Mouse (Mus musculus): ENCODE data around the gene Irgc1. TPM values are rescaled to one million over a fixed set of nuclear protein-coding genes. Genes with fewer than 3 reads are reported as not detected.

Irgc1 gene
- polyA plus RNA-seq, 1 experiment: not detected

DNA sequence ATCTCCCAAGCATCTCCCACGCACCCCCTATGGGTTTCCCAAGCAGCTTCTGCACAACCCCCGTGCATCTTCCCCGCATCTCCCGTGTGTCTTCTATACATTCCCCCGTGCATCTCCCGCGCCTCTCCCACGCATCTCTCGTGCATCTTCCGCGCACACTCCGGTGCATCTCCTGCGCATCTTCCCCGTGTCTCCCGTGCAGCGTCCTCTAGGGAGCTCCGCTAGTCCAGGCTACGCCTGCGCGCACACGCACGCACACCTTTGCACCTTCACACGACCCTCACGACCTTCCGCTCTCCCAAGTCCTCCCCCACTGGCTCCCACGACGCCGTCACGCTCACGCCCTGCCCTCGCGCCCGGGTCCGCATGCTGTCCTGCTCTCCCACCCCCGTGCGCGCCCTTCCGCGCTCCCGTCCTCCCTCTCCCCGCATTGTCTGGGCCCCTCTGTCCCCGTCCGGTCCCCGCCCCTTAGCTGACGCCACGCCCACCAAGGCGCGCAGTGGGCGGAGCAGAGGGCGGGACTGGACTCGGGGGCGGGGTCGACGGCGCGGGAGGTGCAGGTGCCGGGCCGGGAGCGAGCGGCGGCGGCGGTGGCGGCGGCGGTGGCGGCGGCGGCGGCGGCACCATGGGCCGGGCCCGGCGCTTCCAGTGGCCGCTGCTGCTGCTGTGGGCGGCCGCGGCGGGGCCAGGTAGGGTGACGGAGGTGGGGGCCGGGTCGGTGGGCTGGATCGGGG, 29.5 kb upstream of the Irgc1 start, which contains the start of gene Cadm4:
TSS of gene Cadm4 (plus strand) at position 550 of the 734 bp plus-strand sequence.
- H3K4me1 ChIP-seq (ENCODE audit: control insufficient read depth, insufficient read depth, low read length): no peaks in the 10 kb centered on the region; the same call in 1 of the 2 replicates
- H3K4me3 ChIP-seq (ENCODE audit: insufficient read depth, low read length): peak within 1 kb of the TSS; percentile 51
- H3K27ac ChIP-seq (ENCODE audit: insufficient read depth, low read depth, low read length): no peak within 1 kb of the TSS
- TF ChIP-seq POLR2A (IDR thresholded peaks at IDR 0.05; ENCODE audit: borderline replicate concordance, low read depth, low read length) (no peak), CTCF (IDR thresholded peaks at IDR 0.05; ENCODE audit: low read depth, low read length) (no peak)

DNA sequence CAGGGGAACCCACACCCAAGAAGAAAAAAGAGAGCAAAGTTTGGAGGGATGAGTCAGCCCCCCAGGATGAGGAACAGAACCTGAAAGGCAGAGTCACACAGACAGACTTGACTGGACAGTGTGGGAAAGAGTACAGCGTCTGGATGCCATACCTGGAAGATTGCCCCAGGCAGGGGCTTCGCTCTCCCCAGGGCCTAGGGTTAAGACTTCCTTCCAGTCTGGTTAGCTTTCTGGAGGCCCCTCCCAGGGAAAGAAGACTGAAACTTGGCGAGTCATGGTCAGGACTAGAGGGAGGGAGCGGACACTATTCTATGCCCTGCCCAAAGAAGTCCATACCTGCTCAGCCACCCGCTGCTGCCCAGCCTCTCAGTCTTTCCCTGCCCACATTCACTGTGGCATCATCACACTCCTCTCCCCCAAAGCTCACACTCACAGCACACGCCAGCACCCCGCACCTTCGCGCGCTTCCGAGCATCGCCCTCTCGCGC, 28.9 kb upstream of the Irgc1 start:
- TF ChIP-seq CTCF (IDR thresholded peaks at IDR 0.05; ENCODE audit: low read depth, low read length) (no peak), POLR2A (IDR thresholded peaks at IDR 0.05; ENCODE audit: borderline replicate concordance, low read depth, low read length) (no peak)
- no peak overlapping the region for H3K4me3 ChIP-seq (ENCODE audit: insufficient read depth, low read length)
- no peaks in the 10 kb centered on the region; the same call in 1 of the 2 replicates for H3K4me1 ChIP-seq (ENCODE audit: control insufficient read depth, insufficient read depth, low read length)
- H3K27ac ChIP-seq (ENCODE audit: insufficient read depth, low read depth, low read length): no peak overlapping the region

DNA sequence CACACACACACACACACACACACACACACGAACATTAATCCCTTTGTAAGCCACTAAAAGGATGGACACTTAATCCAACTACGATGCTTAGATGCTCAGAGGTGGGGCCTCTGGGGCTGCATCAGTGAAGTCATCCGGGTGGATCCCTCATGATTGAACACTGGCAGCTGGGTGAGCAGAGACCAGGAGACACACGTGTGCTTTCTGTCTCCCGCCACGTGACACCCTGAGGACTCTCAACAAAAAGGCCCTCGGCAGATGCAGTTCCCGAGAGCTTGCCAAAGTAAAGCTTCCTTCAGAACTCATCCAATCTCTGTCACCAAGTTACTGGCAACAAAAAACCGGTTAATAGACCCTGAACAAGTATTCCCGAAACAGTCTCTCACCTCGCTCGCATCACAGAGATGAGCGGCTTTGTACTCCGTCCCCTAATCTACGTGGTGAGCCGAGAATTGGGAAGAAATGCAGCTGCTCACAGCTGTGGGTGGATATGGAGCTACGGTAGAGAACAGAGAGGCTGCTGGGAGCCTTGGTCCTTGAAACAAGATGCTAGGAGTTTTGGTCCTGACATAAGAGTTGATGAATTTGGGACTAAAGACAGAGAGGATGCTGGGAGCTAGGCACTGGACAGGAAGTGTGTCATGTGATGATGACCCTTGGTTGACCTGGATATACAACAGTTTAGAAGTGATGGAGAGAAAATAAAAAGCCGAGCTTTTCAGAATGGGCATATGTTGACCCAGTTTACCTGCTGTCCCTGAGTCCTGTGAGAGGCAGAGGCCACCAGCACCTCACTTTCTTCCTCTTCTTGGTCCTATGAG, 28.2 kb upstream of the Irgc1 start:
- TF ChIP-seq POLR2A (IDR thresholded peaks at IDR 0.05; ENCODE audit: borderline replicate concordance, low read depth, low read length) (no peak), CTCF (IDR thresholded peaks at IDR 0.05; ENCODE audit: low read depth, low read length) (no peak)
- H3K27ac ChIP-seq (ENCODE audit: insufficient read depth, low read depth, low read length): no peak overlapping the region
- no peaks in the 10 kb centered on the region; the same call in 1 of the 2 replicates for H3K4me1 ChIP-seq (ENCODE audit: control insufficient read depth, insufficient read depth, low read length)
- no peak overlapping the region for H3K4me3 ChIP-seq (ENCODE audit: insufficient read depth, low read length)

DNA sequence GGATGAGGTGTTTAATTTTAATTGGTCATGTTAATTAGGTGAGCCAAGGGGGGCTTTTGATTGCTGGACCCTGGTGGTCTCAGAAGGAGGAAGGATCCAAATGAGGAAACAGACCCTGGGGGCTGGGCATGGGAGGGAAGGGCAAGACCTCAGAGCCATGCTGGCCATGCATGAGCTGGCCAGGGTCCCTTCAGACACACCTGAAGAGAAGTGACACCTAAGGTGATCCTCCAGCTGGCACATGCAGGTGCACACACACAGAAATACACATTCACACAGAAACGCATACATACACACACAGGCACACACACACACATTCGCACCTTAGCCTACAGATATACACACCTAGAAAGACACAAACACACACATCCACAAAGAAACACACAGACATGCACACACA, 27.6 kb upstream of the Irgc1 start:
- Histone ChIP-seq H3K4me1 (ENCODE audit: control insufficient read depth, insufficient read depth, low read length) (no peaks in the 10 kb centered on the region; the same call in 1 of the 2 replicates), H3K4me3 (ENCODE audit: insufficient read depth, low read length) (no peak overlapping the region), H3K27ac (ENCODE audit: insufficient read depth, low read depth, low read length) (no peak overlapping the region)
- TF ChIP-seq CTCF (IDR thresholded peaks at IDR 0.05; ENCODE audit: low read depth, low read length) (no peak), POLR2A (IDR thresholded peaks at IDR 0.05; ENCODE audit: borderline replicate concordance, low read depth, low read length) (no peak)

DNA sequence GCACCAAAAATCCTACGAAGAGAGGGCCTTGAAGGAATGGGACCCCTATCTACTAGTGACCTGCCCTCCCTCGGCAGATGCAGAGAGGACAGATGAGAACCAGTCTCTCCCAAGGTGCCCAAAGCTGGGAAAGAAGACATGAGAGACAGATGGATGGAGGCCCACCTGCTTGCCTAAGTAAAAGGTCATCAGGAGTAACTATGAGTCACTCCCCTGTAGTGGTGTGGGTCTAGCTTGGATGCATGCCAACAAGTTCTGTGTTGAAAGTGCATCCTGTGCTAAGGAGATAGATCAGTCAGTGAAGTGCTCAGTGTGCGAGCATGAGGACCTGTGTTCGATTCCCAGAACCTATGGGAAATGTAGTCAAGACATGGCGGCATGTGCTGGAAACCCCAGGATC, 26.8 kb upstream of the Irgc1 start:
- Histone ChIP-seq H3K4me1 (ENCODE audit: control insufficient read depth, insufficient read depth, low read length) (no peaks in the 10 kb centered on the region; the same call in 1 of the 2 replicates), H3K27ac (ENCODE audit: insufficient read depth, low read depth, low read length) (no peak overlapping the region), H3K4me3 (ENCODE audit: insufficient read depth, low read length) (no peak overlapping the region)
- TF ChIP-seq CTCF (IDR thresholded peaks at IDR 0.05; ENCODE audit: low read depth, low read length): no peak

DNA sequence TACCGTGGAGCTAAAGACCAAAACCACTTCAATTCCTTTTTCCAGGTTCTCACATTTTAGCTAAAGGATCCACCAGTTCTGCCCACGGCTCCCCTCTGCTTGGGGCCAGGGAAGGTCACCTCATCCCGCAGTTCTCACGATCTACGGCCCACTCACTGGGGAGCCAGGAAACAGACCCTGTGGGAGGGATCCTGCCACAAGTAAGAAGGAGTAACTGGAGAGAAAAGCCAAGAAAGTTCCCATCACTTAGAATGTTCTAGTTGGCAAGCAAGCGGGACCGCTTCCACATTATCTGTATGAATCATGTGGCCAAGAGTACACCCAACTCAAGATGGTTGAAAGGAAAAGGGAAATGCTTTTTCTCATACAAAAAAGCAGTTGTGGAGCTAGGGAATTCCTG, 24.8 kb upstream of the Irgc1 start:
- no peak overlapping the region for H3K27ac ChIP-seq (ENCODE audit: insufficient read depth, low read depth, low read length)
- TF ChIP-seq POLR2A (IDR thresholded peaks at IDR 0.05; ENCODE audit: borderline replicate concordance, low read depth, low read length) (no peak), CTCF (IDR thresholded peaks at IDR 0.05; ENCODE audit: low read depth, low read length) (no peak)

DNA sequence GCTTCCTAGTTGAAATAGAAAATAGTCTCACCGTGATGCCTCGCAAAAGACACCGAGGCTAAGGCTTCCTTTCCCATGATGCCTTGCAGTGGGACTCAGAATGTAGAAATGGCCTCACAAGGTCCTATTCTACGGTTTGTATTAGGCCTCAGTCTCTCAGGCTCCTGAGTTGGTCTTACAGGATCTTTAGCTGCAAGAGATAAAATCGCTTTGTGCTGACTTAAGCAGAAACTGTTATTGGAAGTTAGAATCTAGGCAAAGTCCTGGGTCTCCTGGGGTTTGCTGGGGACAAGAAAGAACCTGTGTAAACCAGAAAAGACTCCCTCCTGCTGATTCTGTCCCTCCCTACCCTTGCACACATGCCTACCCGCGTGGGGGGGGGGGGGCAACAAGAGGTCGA, 24.2 kb upstream of the Irgc1 start:
- no peak for TF ChIP-seq POLR2A (IDR thresholded peaks at IDR 0.05; ENCODE audit: borderline replicate concordance, low read depth, low read length)
- TF ChIP-seq CTCF (IDR thresholded peaks at IDR 0.05; ENCODE audit: low read depth, low read length): no peak
- no peak overlapping the region for H3K27ac ChIP-seq (ENCODE audit: insufficient read depth, low read depth, low read length)
- no peak overlapping the region for H3K4me3 ChIP-seq (ENCODE audit: insufficient read depth, low read length)
- no peaks in the 10 kb centered on the region; the same call in 1 of the 2 replicates for H3K4me1 ChIP-seq (ENCODE audit: control insufficient read depth, insufficient read depth, low read length)

More for the DNA sequence above, 24.8 kb upstream of the Irgc1 start:
- Histone ChIP-seq H3K4me3 (ENCODE audit: insufficient read depth, low read length) (no peak overlapping the region), H3K4me1 (ENCODE audit: control insufficient read depth, insufficient read depth, low read length) (no peaks in the 10 kb centered on the region; the same call in 1 of the 2 replicates)

DNA sequence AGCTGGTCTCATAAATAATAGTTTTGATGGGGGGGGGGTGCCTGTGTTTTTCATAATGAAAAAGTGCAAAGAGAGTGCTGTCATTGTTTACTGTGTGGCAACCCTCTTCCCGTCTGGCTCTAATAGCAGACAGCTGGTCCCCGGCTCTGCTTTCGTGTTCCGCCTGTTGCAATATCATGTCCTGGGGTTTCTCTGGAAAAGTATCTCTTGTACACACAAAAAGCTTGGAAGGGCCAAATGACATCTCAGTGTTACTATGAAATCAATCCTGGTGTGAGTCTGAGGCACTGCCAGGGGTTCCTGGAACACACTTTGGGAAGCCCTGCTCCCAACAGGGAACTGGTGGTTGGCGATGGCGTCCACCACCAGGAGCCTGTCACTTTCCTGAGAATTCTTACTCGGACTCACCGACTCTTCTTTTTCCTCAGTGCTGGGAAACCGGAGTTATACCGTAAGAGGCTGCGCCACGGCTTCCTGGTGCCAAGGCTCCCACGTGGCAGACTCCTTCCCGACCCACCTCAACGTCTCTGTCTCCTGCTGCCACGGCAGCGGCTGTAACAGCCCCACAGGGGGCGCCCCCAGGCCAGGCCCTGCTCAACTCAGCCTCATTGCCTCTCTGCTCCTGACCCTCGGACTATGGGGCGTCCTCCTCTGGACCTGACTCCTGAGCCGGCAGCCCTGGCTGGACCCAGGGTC, 22.9 kb upstream of the Irgc1 start:
- Histone ChIP-seq H3K4me1 (ENCODE audit: control insufficient read depth, insufficient read depth, low read length) (no peaks in the 10 kb centered on the region), H3K27ac (ENCODE audit: insufficient read depth, low read depth, low read length) (no peak overlapping the region), H3K4me3 (ENCODE audit: insufficient read depth, low read length) (no peak overlapping the region)
- no peak for TF ChIP-seq CTCF (IDR thresholded peaks at IDR 0.05; ENCODE audit: low read depth, low read length)
- TF ChIP-seq POLR2A (IDR thresholded peaks at IDR 0.05; ENCODE audit: borderline replicate concordance, low read depth, low read length): no peak

DNA sequence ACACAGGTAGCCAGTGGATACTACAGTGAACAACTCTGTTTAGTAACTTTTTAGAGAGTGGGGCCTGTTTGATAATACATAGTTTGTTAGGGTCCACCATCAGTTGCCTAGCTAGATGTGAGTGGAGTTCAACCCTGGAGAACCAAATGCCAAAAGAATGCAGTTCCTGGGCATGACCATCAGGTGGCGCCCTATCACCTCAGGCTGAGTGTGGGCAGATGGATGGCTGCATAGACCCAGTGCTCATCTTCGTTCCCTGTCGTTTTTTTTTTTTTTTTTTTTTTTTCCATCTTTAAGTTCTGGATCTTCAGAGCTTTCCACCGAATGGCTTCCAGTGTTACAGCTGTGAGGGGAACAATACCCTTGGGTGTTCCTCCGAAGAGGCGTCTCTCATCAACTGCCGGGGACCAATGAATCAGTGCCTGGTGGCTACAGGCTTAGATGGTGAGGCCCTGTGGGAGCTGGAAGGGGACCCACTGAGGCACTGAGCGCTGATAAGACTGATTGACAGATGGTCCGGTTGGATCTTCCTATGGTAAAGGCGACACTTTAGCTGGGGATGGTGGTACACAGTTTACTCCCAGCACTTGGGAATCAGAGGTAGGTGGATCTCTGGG, 21.9 kb upstream of the Irgc1 start:
- H3K27ac ChIP-seq (ENCODE audit: insufficient read depth, low read depth, low read length): no peak overlapping the region
- no peak overlapping the region for H3K4me3 ChIP-seq (ENCODE audit: insufficient read depth, low read length)
- no peaks in the 10 kb centered on the region for H3K4me1 ChIP-seq (ENCODE audit: control insufficient read depth, insufficient read depth, low read length)
- peak; percentile 72 for TF ChIP-seq CTCF (IDR thresholded peaks at IDR 0.05; ENCODE audit: low read depth, low read length)
- TF ChIP-seq POLR2A (IDR thresholded peaks at IDR 0.05; ENCODE audit: borderline replicate concordance, low read depth, low read length): no peak

All from bone marrow macrophage, adult 2 months (primary cell).